Mouse (Mus musculus) myocyte (in vitro differentiated cells): ENCODE results near the gene Nxnl1. TPM values are rescaled to one million over a fixed set of nuclear protein-coding genes. Genes with fewer than 3 reads are reported as not detected.

ENCODE experiments used
- H3K27me3 ChIP-seq: one replicate; pipeline ENCODE4 v1.6.1; 2011; ENCODE audit not compliant: control insufficient read depth, insufficient read depth, insufficient read length
- H3K36me3 ChIP-seq: one replicate; pipeline ENCODE4 v1.6.1; 2011; ENCODE audit not compliant: control insufficient read depth, insufficient read depth
- H3K4me2 ChIP-seq: one replicate; pipeline ENCODE4 v1.6.1; 2011; ENCODE audit warnings: low read depth, control low read depth
- H3K4me3 ChIP-seq: one replicate; pipeline ENCODE4 v1.5.1; 2011; ENCODE audit warnings: mild to moderate bottlenecking, control low read depth, moderate library complexity
- H3K79me2 ChIP-seq: one replicate; pipeline ENCODE4 v1.6.1; 2011; ENCODE audit not compliant: control insufficient read depth, insufficient read depth
- H3ac ChIP-seq: one replicate; pipeline ENCODE4 v1.6.1; 2011; ENCODE audit not compliant: control insufficient read depth, insufficient read length
- CEBPB ChIP-seq: IDR thresholded peaks from 2 replicates; pipeline ENCODE4 v1.6.1; 2011; ENCODE audit warnings: mild to moderate bottlenecking, moderate library complexity; ENCODE audit not compliant: poor library complexity, insufficient read depth, severe bottlenecking
- E2F4 ChIP-seq: IDR thresholded peaks from one replicate; pipeline ENCODE4 v1.6.1; 2011; ENCODE audit warnings: mild to moderate bottlenecking, control low read depth, moderate library complexity; ENCODE audit not compliant: insufficient read depth
- MAX ChIP-seq: IDR thresholded peaks from one replicate; pipeline ENCODE4 v1.6.1; 2011; ENCODE audit warnings: low read depth, mild to moderate bottlenecking, control low read depth
- MYOD1 ChIP-seq, 3 experiments: IDR thresholded peaks; one replicate each; pipeline ENCODE4 v1.6.1; 2011; ENCODE audit warnings: control low read depth in 2 of 3, low read depth in 2 of 3, mild to moderate bottlenecking in 2 of 3, moderate library complexity in 1 of 3; ENCODE audit not compliant: insufficient read length in 2 of 3, control insufficient read depth in 1 of 3
- MYOG ChIP-seq, 3 experiments: IDR thresholded peaks; one replicate each; pipeline ENCODE4 v1.6.1; 2011; ENCODE audit warnings: control low read depth in 2 of 3, low read depth in 2 of 3, mild to moderate bottlenecking in 2 of 3; ENCODE audit not compliant: insufficient read length in 2 of 3, control insufficient read depth in 1 of 3, insufficient read depth in 1 of 3
- POLR2A ChIP-seq: IDR thresholded peaks from one replicate; pipeline ENCODE4 v1.6.1; 2011; ENCODE audit warnings: low read depth, mild to moderate bottlenecking, control low read depth, moderate library complexity; ENCODE audit not compliant: insufficient read length
- POLR2AphosphoS2 ChIP-seq: IDR thresholded peaks from one replicate; pipeline ENCODE4 v1.6.1; 2011; ENCODE audit warnings: low read depth, control low read depth; ENCODE audit not compliant: insufficient read length
- REST ChIP-seq: IDR thresholded peaks from one replicate; pipeline ENCODE4 v1.6.1; 2011; ENCODE audit warnings: mild to moderate bottlenecking, control low read depth, moderate library complexity; ENCODE audit not compliant: insufficient read depth, insufficient read length
- SRF ChIP-seq: IDR thresholded peaks from one replicate; pipeline ENCODE4 v1.6.1; 2011; ENCODE audit warnings: low read depth; ENCODE audit not compliant: control insufficient read depth, insufficient read length
- TCF12 ChIP-seq: IDR thresholded peaks from one replicate; pipeline ENCODE4 v1.6.1; 2011; ENCODE audit warnings: mild to moderate bottlenecking, control low read depth; ENCODE audit not compliant: poor library complexity, insufficient read depth, severe bottlenecking
- TCF3 ChIP-seq: IDR thresholded peaks from one replicate; pipeline ENCODE4 v1.6.1; 2011; ENCODE audit warnings: low read depth, control low read depth; ENCODE audit not compliant: insufficient read length
- USF1 ChIP-seq: IDR thresholded peaks from one replicate; pipeline ENCODE4 v1.6.1; 2011; ENCODE audit warnings: low read depth, mild to moderate bottlenecking, control low read depth, moderate library complexity
- polyA plus RNA-seq: library from polyadenylated mRNA; unstranded; fragments of >200 nt; fragmentation: generic; extraction: Trizol; gene quantifications from one replicate; pipeline ENCODE4 v1.2.1, GENCODE M21; 2012; ENCODE audit warnings: missing spikeins

Gene Nxnl1
- polyA plus RNA-seq, 1 experiment, result 0.04 TPM

DNA sequence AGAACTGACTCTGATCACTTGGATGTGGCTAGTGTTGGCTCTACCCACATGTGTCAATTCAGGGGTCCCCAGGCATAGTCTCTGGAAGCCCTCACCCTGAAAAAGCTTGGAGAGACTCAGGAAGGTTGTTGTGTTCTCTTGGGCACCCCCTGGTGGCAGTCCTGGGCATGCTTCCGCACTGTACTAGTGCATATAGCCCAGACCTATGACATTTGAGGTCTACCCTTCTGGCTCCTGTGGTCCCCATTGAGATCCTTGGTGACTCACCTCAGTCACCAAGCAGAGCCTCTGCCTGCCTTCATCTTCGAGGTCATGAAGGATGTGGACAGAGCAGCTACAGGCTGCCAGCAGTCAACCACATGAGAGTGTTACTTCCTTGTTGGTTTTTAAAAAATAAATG lies 20.5 kb upstream of the Nxnl1 start:
- TF ChIP-seq E2F4 (no peak), SRF (no peak), CEBPB (no peak), REST (no peak)
- Histone ChIP-seq H3K4me3 (no peak overlapping the region), H3K4me2 (no peak overlapping the region), H3K79me2 (no peaks in the 10 kb centered on the region), H3K27me3 (no peaks in the 10 kb centered on the region), H3K36me3 (no peaks in the 10 kb centered on the region), H3ac (no peak overlapping the region)

DNA sequence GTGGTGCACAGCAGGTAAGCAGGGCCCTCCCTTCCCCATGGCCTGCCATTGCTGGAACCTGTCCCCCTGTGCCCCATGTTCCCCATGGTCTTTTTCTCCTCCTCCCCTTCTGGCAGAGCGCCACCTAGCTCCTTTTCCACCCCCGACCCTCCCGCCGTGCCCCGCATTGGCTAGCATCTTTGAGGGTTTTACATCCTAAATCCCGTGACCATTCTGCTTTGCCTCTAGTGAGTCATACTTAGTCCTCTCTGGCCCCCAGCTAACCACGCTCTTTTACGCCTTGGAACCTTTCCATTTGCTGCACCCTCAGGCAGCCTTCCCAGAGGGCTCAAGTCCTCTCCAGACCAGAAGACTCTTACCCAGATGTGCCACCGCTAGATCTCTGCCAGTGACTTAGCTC lies 13.8 kb upstream of the Nxnl1 start:
- peak; percentile 33 for TF ChIP-seq USF1
- no peak for TF ChIP-seq SRF
- Histone ChIP-seq H3K36me3 (no peaks in the 10 kb centered on the region), H3K79me2 (no peaks in the 10 kb centered on the region), H3K27me3 (no peaks in the 10 kb centered on the region), H3K4me2 (peak overlapping the region; percentile 87), H3K4me3 (peak overlapping the region; percentile 50), H3ac (no peak overlapping the region)

DNA sequence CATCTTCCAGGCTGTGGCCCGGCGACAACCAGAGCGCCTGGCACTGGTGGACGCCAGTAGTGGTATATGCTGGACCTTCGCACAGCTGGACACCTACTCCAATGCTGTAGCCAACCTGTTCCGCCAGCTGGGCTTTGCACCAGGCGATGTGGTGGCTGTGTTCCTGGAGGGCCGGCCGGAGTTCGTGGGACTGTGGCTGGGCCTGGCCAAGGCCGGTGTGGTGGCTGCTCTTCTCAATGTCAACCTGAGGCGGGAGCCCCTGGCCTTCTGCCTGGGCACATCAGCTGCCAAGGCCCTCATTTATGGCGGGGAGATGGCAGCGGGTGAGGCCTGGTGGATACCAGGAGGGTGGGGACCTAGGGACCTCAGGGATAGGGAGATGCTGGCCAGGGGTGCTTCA lies 13.1 kb upstream of the Nxnl1 start:
- Histone ChIP-seq H3K4me3 (peak overlapping the region; percentile 50), H3K27me3 (no peaks in the 10 kb centered on the region), H3ac (peak overlapping the region; percentile 5), H3K4me2 (peak overlapping the region; percentile 87), H3K36me3 (no peaks in the 10 kb centered on the region), H3K79me2 (no peaks in the 10 kb centered on the region)
- TF ChIP-seq TCF12 (no peak), POLR2A (peak; percentile 48), MYOG (IDR thresholded peaks at IDR 0.05; ENCODE audit: control insufficient read depth in 1 of 3, insufficient read depth in 1 of 3, insufficient read length in 2 of 3, low read depth in 2 of 3) (peak in 1 of 3 experiments; percentile 6)

DNA sequence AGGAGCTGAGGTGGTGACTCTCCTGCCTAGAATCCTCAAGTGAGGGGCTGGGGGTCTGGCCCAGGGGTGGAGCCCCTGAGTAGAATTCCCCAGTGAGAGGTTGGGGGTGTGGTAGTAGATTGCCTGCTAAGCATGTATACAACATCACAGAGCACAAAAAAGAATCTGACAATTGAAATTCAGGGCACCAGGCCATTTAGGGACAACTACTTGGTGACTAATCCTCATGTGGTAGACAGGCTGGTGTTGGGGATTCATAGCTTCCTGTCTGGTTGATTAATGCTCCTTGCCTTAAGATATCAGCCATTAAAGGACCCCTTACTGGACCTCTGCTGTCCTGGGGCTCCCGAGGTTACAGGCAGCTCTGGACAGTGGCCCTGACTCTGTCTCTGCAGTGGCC lies 12.6 kb upstream of the Nxnl1 start:
- Histone ChIP-seq H3K36me3 (no peaks in the 10 kb centered on the region), H3K27me3 (no peaks in the 10 kb centered on the region), H3K79me2 (no peaks in the 10 kb centered on the region), H3K4me3 (peak overlapping the region; percentile 50), H3K4me2 (peak overlapping the region; percentile 87), H3ac (peak overlapping the region; percentile 5)
- TF ChIP-seq E2F4, result no peak
- no peak for TF ChIP-seq MYOG (IDR thresholded peaks at IDR 0.05; ENCODE audit: control insufficient read depth in 1 of 3, insufficient read depth in 1 of 3, insufficient read length in 2 of 3, low read depth in 2 of 3)
- no peak for TF ChIP-seq MYOD1 (IDR thresholded peaks at IDR 0.05; ENCODE audit: control insufficient read depth in 1 of 3, insufficient read length in 2 of 3, low read depth in 2 of 3)
- no peak for TF ChIP-seq MAX
- no peak for TF ChIP-seq TCF3
- TF ChIP-seq USF1, result no peak
- no peak for TF ChIP-seq CEBPB
- no peak for TF ChIP-seq REST
- TF ChIP-seq POLR2AphosphoS2, result no peak
- no peak for TF ChIP-seq POLR2A
- TF ChIP-seq SRF, result no peak
- TF ChIP-seq TCF12, result no peak

DNA sequence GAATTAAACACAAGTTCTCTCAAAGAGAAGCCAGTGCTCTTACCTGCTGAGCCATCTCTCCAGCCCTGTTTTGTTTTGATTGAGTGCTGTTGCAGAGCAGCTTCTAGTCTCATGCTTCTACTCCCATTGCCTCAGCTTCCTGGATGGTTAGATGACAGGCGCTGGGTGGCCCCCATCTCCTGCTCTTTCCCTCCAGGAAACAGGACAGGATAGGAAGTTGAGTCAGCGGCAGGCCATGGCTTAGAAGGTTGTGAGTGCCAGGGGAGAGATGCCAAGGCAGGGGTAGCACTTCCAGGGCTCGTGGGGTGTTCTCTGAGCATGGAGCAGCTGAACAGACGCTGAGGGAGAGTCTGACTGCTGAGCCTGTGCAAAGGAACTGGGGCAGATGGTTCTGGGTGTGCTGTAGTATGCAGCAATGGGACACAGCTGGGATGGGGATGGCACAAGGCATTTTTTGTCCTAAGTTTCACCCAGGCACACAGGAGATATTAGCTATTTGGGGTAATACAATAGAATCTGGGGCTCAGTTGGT lies 11.5 kb upstream of the Nxnl1 start:
- H3K36me3 ChIP-seq, result no peaks in the 10 kb centered on the region
- no peaks in the 10 kb centered on the region for H3K27me3 ChIP-seq
- no peak overlapping the region for H3K4me3 ChIP-seq
- H3K79me2 ChIP-seq, result no peaks in the 10 kb centered on the region
- H3K4me2 ChIP-seq, result no peak overlapping the region
- TF ChIP-seq TCF3 (no peak), MYOD1 (IDR thresholded peaks at IDR 0.05; ENCODE audit: control insufficient read depth in 1 of 3, insufficient read length in 2 of 3, low read depth in 2 of 3) (no peak), MYOG (IDR thresholded peaks at IDR 0.05; ENCODE audit: control insufficient read depth in 1 of 3, insufficient read depth in 1 of 3, insufficient read length in 2 of 3, low read depth in 2 of 3) (no peak), TCF12 (no peak), E2F4 (no peak), POLR2A (no peak), REST (no peak), USF1 (no peak), CEBPB (no peak), POLR2AphosphoS2 (no peak), MAX (no peak), SRF (no peak)
- no peak overlapping the region for H3ac ChIP-seq

DNA sequence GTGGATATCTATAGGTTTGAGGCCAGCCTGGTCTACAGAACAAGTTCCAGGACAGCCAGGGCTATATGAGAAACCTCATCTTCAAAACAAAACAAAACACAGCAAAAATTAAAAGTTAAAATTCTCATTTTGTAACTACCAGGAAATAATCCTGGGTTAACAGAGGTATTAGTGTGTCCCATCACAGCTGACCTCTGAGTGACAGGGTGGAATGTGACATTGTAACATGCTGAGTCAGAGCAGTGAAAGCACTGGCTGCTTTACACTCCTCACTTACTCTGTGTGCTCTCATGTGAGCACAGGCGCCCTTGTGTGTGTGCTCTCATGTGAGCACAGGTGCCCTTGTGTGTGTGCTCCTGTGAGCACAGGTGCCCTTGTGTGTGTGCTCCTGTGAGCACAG lies 8.6 kb upstream of the Nxnl1 start:
- no peak for TF ChIP-seq CEBPB
- TF ChIP-seq MYOD1 (IDR thresholded peaks at IDR 0.05; ENCODE audit: control insufficient read depth in 1 of 3, insufficient read length in 2 of 3, low read depth in 2 of 3), result peak in 1 of 3 experiments; percentile 48
- Histone ChIP-seq H3K4me2 (no peak overlapping the region), H3K36me3 (no peaks in the 10 kb centered on the region), H3K27me3 (no peaks in the 10 kb centered on the region), H3K79me2 (no peaks in the 10 kb centered on the region), H3K4me3 (no peak overlapping the region), H3ac (no peak overlapping the region)
